Mouse (Mus musculus): ENCODE measurements at regions not wholly inside any gene's neighbourhood (a gene's known extent, or its start where the extent isn't known, plus 50 kb on each side); places are given as distances from the start of the nearest gene placed in this dataset.

DNA sequence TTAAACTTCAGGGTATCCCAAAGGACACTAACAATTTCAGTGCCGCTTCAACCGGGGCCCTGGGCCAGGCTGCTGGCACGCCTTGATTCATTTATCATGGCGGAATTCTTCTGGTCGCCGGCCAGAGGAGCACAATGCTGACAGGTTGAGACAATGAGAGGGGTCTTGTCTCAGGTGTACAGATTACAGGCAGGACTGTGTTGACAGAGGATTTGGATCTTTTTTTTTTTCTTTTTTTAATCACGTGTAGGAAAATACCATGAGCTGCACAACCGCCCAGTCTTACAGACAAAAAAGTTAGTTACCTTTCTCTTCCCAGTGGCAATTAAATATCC lies 61.8 kb upstream of the Gjb5 start:
- in situ Hi-C loops (cut with MseI, MboI) = no loop called here

DNA sequence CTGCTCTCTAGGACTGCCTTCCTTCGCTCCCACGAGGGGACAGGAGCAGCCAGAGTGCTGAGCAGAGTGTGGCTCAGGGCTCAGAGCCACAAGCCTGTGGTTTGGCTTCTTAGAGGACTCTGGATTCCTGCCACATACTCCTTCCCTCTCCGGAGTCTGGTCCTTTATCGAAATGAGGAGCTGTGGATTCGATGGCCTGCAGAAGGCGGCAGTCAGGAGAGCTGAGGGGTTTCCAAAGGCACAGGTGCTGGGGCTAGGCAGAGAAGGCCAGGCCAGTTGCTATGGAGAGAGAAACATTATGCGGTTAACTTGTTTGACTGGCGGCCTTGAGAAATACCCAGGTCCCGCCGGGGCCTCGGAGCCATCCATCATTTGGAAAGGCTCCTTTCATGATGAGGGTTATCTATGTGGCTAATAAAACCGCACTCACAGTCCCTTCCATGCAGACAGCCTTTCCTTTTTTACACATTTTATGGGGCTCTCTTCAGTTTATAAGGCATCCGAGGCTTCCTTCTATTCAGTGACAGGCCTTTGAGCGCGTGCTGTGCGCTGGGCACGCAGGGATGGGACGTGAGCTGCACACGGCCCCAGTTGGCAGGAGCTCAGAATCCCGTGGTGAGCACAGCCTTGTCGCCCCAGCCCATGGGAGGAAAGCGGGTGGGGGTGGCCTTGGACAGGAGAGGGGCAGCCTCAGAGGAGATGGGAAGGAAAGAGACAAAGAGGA lies 61.2 kb upstream of the Gjb5 start:
- in situ Hi-C loops (cut with MseI, MboI) = no loop called here

DNA sequence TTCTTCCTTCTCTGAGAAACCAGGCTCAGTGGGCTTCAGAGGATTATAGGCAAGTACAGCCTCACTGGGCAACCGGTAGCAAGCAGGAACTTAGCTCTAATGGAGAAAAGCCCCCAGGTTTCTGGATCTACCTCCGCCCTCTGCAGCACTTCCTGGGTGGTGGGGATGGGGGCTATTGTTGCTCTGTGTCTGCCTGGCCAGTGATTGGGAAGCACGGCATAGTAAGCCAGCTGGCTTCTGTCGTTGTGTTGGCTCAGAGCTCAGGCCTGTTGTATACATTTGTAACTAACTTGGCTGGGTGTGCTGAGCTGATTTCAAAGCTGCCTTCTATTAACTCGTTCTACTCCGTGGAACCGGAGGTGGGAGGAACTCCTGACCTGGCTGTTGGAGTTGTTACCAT lies 58.9 kb upstream of the Gjb5 start:
- in situ Hi-C loops (cut with MseI, MboI) = no loop called here

DNA sequence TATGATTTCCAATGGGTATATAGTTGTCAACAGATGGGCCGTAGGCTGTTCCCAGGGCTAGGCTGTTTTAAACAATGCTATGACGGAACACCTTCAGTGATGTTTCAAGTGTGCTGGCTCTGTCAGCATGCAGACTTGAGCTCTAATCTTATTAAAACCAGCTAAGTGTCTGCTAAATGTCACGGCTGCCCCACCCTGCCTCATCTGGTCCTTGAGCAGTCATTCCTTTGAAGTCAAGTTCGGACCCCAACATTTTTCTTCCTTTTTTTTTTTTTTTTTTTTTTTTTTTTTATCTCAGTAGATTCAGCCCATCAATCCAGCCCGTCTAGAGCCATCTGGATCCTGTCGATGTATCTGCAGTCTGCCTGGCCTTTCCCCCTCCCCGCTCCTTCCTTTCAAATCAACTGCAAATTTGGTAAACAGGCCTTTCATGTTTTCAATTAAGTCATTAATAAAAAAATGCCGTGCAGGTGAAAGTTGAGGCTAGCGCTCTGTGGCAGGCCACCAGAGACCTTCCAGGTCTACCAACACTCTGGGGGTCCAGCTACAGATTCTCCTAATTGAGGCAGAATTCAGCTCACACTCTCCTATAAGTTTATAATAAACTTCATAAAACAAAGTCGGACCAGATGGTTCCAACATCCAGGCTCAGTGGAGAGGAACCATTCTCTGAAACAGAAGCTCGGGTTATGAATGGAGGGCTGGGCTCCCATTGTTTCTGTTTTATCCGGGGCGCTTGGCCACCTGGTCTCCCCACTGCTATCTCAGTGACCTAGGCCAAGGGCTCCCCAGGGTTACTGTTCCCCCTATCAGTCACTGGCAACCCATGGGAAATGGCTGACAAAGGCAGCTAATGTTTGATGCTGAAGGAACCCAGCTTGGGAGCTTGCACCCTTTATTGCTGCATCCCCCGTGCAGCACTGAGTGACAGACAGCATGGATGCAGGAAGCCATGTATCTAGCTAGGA lies 56.3 kb upstream of the Gjb5 start:
- in situ Hi-C loops (cut with MseI, MboI) = no loop called here

All from mouse trophoblast stem cell (cell line).